Mouse (Mus musculus) midbrain, embryonic 11.5 days (tissue): ENCODE results near the gene Ergic1. TPM values are rescaled to one million over a fixed set of nuclear protein-coding genes. Genes with fewer than 3 reads are reported as not detected.

Experiments
- ATAC-seq: fragments of 200-750 bp; cut with Nextera tagmentation; 2 replicates; pipeline ENCODE4 v1.8.0; 2017; ENCODE audit warnings: moderate TSS enrichment, moderate library complexity; ENCODE audit not compliant: low FRiP score
- DNase-seq: peaks from one replicate; pipeline ENCODE4 v3.0.0; 2015; ENCODE audit warnings: low spot score; ENCODE audit errors: missing footprints
- H3K27ac ChIP-seq: fragments of 300-500 bp; sonication (generic); 2 replicates; pipeline ENCODE4 v1.5.1; 2014; ENCODE audit warnings: low read depth, low read length
- H3K27me3 ChIP-seq: fragments of 300-500 bp; sonication (generic); 2 replicates; pipeline ENCODE4 v1.6.1; 2014; ENCODE audit warnings: mild to moderate bottlenecking, low read length, moderate library complexity, mixed read lengths; ENCODE audit not compliant: control insufficient read depth, insufficient read depth
- H3K36me3 ChIP-seq: fragments of 300-500 bp; sonication (generic); 2 replicates; pipeline ENCODE4 v1.6.1; 2014; ENCODE audit warnings: mild to moderate bottlenecking, low read length, moderate library complexity, mixed read lengths; ENCODE audit not compliant: control insufficient read depth, insufficient read depth
- H3K4me1 ChIP-seq: fragments of 300-500 bp; sonication (generic); 2 replicates; pipeline ENCODE4 v1.6.1; 2014; ENCODE audit warnings: low read length; ENCODE audit not compliant: control insufficient read depth, insufficient read depth
- H3K4me2 ChIP-seq: fragments of 300-500 bp; sonication (generic); 2 replicates; pipeline ENCODE4 v1.6.1; 2014; ENCODE audit warnings: mild to moderate bottlenecking, moderate library complexity
- H3K4me3 ChIP-seq: fragments of 300-500 bp; sonication (generic); 2 replicates; pipeline ENCODE4 v1.5.1; 2014; ENCODE audit warnings: low read depth, low read length
- H3K9ac ChIP-seq: fragments of 300-500 bp; sonication (generic); 2 replicates; pipeline ENCODE4 v1.6.1; 2014; ENCODE audit warnings: low read length
- H3K9me3 ChIP-seq: fragments of 300-500 bp; sonication (generic); 2 replicates; pipeline ENCODE4 v1.6.1; 2016; ENCODE audit warnings: low read length; ENCODE audit not compliant: control insufficient read depth
- WGBS: fragments of 180-500 bp; shearing (Covaris S2); extraction: QIAGEN DNeasy Blood & Tissue Kit; methylation state at CpG from one replicate; pipeline ENCODE4 v1.1.7; 2014; 5-methylcytosine and 5-hydroxymethylcytosine counted together
- polyA plus RNA-seq: library from polyadenylated mRNA; unstranded; fragments of >200 nt; fragmentation: Nextera tagmentation; extraction: Ambion mirVana; gene quantifications from 2 replicates; pipeline ENCODE4 v1.2.1, GENCODE M21; 2014

Ergic1 gene
- polyA plus RNA-seq, 1 experiment from 2014 or later, result 129 TPM

GRCm38 (mm10) chr17:26569594-26570350 lies 8.5 kb downstream of the Ergic1 start:
- no peaks in the 10 kb centered on the region for H3K27me3 ChIP-seq
- DNase-seq (no peak), ATAC-seq (no peak)
- H3K9me3 ChIP-seq, result no peaks in the 10 kb centered on the region; the same call in 1 of the 2 replicates
- no peak overlapping the region for H3K27ac ChIP-seq
- H3K4me2 ChIP-seq, result no peak overlapping the region
- H3K4me1 ChIP-seq, result no peaks in the 10 kb centered on the region
- H3K9ac ChIP-seq, result no peak overlapping the region
- WGBS, result 89% methylated on average over 4 of the region's 4 CpGs
- no peak overlapping the region for H3K4me3 ChIP-seq
- H3K36me3 ChIP-seq, result peaks cover 7% of the 10 kb centered on the region; the same call in 1 of the 2 replicates

- peaks cover 7% of the 10 kb centered on the region; the same call in 1 of the 2 replicates for H3K36me3 ChIP-seq
- H3K4me1 ChIP-seq, result no peaks in the 10 kb centered on the region
- ATAC-seq (no peak), DNase-seq (no peak)
- H3K27me3 ChIP-seq, result no peaks in the 10 kb centered on the region
- H3K9me3 ChIP-seq, result no peaks in the 10 kb centered on the region; the same call in 1 of the 2 replicates
- no peak overlapping the region for H3K4me2 ChIP-seq
- no peak overlapping the region for H3K9ac ChIP-seq
- no peak overlapping the region for H3K27ac ChIP-seq
- H3K4me3 ChIP-seq, result no peak overlapping the region
- WGBS, result 90% methylated on average over 11 of the region's 11 CpGs
These were observed 9.4 kb downstream of the Ergic1 start for GRCm38 (mm10) chr17:26570651-26571118.

GRCm38 (mm10) chr17:26571377-26571776 lies 10.1 kb downstream of the Ergic1 start:
- no peak overlapping the region for H3K9ac ChIP-seq
- no peaks in the 10 kb centered on the region for H3K27me3 ChIP-seq
- H3K4me2 ChIP-seq, result no peak overlapping the region
- 87% methylated on average over 3 of the region's 3 CpGs for WGBS
- no peak overlapping the region for H3K4me3 ChIP-seq
- no peaks in the 10 kb centered on the region; the same call in 1 of the 2 replicates for H3K9me3 ChIP-seq
- peaks cover 7% of the 10 kb centered on the region; the same call in 1 of the 2 replicates for H3K36me3 ChIP-seq
- no peaks in the 10 kb centered on the region for H3K4me1 ChIP-seq
- ATAC-seq (no peak), DNase-seq (no peak)
- no peak overlapping the region for H3K27ac ChIP-seq

- Histone ChIP-seq H3K4me1 (no peaks in the 10 kb centered on the region), H3K36me3 (peaks cover 7% of the 10 kb centered on the region; the same call in 1 of the 2 replicates), H3K27ac (no peak overlapping the region), H3K27me3 (no peaks in the 10 kb centered on the region), H3K4me2 (no peak overlapping the region), H3K9ac (no peak overlapping the region), H3K9me3 (no peaks in the 10 kb centered on the region), H3K4me3 (no peak overlapping the region)
- ATAC-seq, result no peak
- WGBS, result 96% methylated on average over 11 of the region's 11 CpGs
- DNase-seq, result no peak
These were observed 11.0 kb downstream of the Ergic1 start for GRCm38 (mm10) chr17:26572265-26572664.

- H3K27ac ChIP-seq, result no peak overlapping the region
- no peaks in the 10 kb centered on the region for H3K36me3 ChIP-seq
- no peaks in the 10 kb centered on the region for H3K27me3 ChIP-seq
- DNase-seq (no peak), ATAC-seq (no peak)
- no peaks in the 10 kb centered on the region for H3K4me1 ChIP-seq
- H3K9ac ChIP-seq, result no peak overlapping the region
- WGBS, result 89% methylated on average over 11 of the region's 11 CpGs
- H3K9me3 ChIP-seq, result no peaks in the 10 kb centered on the region
- no peak overlapping the region for H3K4me3 ChIP-seq
- no peak overlapping the region for H3K4me2 ChIP-seq
These were observed 12.8 kb downstream of the Ergic1 start for GRCm38 (mm10) chr17:26574118-26574517.

- ATAC-seq (no peak), DNase-seq (no peak)
- no peak overlapping the region for H3K27ac ChIP-seq
- H3K4me2 ChIP-seq, result no peak overlapping the region
- H3K36me3 ChIP-seq, result no peaks in the 10 kb centered on the region
- no peak overlapping the region for H3K4me3 ChIP-seq
- no peak overlapping the region for H3K9ac ChIP-seq
- no peaks in the 10 kb centered on the region for H3K27me3 ChIP-seq
- no peaks in the 10 kb centered on the region for H3K4me1 ChIP-seq
- 90% methylated on average over 5 of the region's 5 CpGs for WGBS
- no peaks in the 10 kb centered on the region for H3K9me3 ChIP-seq
These were observed 13.4 kb downstream of the Ergic1 start for GRCm38 (mm10) chr17:26574701-26575100.

- H3K9me3 ChIP-seq, result no peaks in the 10 kb centered on the region
- no peak overlapping the region for H3K4me3 ChIP-seq
- no peak for DNase-seq
- ATAC-seq, result no peak
- no peaks in the 10 kb centered on the region for H3K4me1 ChIP-seq
- no peaks in the 10 kb centered on the region for H3K27me3 ChIP-seq
- WGBS, result 89% methylated on average over 12 of the region's 12 CpGs
- no peaks in the 10 kb centered on the region for H3K36me3 ChIP-seq
- no peak overlapping the region for H3K9ac ChIP-seq
- H3K4me2 ChIP-seq, result no peak overlapping the region
- H3K27ac ChIP-seq, result no peak overlapping the region
These were observed 14.7 kb downstream of the Ergic1 start for GRCm38 (mm10) chr17:26575786-26576690.

- Histone ChIP-seq H3K36me3 (no peaks in the 10 kb centered on the region), H3K4me1 (no peaks in the 10 kb centered on the region), H3K4me3 (no peak overlapping the region), H3K27me3 (no peaks in the 10 kb centered on the region), H3K27ac (no peak overlapping the region), H3K9ac (no peak overlapping the region), H3K4me2 (no peak overlapping the region), H3K9me3 (no peaks in the 10 kb centered on the region)
- peak; percentile 31 for DNase-seq
- no peak for ATAC-seq
- WGBS, result 94% methylated on average over 7 of the region's 7 CpGs
These were observed 15.5 kb downstream of the Ergic1 start for GRCm38 (mm10) chr17:26576833-26577232.

GRCm38 (mm10) chr17:26577309-26577708 lies 16.0 kb downstream of the Ergic1 start:
- WGBS, result 93% methylated on average over 11 of the region's 11 CpGs
- H3K4me3 ChIP-seq, result no peak overlapping the region
- peak; percentile 6 for DNase-seq
- H3K4me2 ChIP-seq, result no peak overlapping the region
- H3K4me1 ChIP-seq, result no peaks in the 10 kb centered on the region
- no peak for ATAC-seq
- no peaks in the 10 kb centered on the region for H3K27me3 ChIP-seq
- H3K9ac ChIP-seq, result no peak overlapping the region
- no peaks in the 10 kb centered on the region for H3K9me3 ChIP-seq
- H3K36me3 ChIP-seq, result no peaks in the 10 kb centered on the region
- H3K27ac ChIP-seq, result no peak overlapping the region
